Mouse (Mus musculus): ENCODE results near the gene Sik2.

Gene Sik2

DNA sequence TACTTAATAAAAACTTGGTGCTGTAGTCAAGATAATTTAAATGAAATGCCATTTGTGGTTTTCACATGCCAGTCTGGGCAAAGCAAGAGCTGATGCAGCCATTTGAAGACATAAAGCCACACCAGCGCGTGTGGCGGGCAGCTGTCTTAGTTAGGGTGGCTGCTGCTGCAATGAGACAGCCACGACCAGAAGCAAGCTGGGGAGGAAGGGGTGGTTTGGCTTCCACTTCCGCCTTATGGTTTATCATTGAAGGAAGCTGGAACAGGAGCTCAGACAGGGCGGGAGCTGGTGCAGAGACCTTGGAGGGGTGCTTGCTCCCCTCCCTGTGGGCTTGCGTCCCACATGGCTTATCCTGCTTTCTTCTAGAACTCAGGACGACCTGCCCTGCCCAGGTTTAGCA lies 143.1 kb downstream of the Sik2 start:
- DNase-seq (ENCODE audit: low read depth) = peak; percentile 63

DNA sequence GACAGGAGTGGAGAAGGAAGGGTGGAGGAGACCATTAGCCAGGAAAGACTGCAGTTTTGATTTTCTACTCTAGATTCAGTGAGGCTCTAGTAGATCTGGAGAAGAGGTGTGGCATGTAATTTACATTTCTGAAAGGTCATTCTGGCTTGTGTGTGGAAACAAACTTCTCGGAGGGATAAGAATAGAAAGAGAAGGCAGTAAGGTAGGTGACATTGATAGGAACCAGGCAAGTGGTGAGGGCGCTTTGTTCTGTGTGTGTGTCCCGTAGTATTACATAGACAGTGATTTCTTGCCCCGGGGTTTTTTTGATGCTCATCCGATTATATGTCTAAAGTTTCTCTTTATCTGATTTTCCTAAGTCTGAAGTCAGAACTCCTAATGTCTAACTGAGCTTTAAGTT lies 144.0 kb downstream of the Sik2 start:
- no peak for DNase-seq (ENCODE audit: low read depth)

DNA sequence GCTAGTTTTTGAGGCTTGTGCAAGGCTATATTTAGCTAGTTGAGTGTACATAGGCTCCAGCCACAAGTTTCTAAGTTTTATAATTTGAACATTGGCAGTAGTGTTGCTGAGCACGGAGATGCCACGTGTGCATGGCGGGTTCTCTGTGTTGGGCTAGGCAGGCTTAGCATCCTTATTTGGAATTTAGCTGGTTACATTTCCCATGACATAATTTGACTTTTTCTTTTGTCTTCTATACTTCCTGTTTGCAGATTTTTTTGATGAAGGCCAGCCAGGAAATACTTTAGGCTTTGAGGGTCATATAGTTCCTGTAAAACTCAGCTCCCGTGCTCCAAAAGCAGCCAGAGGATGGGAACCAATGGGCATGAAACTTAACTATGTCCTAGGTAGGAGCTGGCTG lies 145.0 kb downstream of the Sik2 start:
- DNase-seq (ENCODE audit: low read depth) = peak; percentile 59

DNA sequence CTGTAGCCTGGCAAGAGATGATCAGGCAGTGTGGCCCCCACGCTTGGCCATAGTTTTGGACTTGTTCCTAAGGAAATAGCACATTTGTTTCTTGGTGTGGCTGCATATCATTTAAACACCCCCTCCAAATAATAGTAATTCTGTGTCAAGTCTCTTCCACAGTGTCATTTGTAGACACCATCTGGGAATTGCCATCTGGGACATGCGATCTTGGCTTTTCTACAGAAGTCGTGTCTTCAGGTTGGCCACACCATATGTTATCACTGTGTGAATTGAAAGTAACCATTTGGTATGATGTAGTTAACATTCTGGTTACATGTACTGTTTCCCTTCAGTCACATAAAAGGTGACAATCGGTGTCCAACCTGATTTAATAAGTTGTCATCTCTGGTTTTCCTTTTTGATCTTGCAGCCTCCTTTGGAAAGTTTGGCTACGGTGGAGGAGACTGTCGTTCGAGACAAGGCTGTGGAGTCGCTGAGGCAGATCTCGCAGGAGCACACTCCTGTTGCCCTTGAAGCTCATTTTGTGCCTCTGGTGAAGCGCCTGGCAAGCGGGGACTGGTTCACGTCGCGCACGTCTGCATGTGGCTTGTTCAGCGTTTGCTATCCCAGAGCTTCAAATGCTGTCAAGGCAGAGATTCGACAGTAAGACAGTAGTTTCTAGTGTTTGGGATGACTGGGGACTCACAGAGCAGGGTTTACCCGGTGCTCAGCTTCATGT lies 147.6 kb downstream of the Sik2 start:
- no peak for DNase-seq (ENCODE audit: low read depth)

DNA sequence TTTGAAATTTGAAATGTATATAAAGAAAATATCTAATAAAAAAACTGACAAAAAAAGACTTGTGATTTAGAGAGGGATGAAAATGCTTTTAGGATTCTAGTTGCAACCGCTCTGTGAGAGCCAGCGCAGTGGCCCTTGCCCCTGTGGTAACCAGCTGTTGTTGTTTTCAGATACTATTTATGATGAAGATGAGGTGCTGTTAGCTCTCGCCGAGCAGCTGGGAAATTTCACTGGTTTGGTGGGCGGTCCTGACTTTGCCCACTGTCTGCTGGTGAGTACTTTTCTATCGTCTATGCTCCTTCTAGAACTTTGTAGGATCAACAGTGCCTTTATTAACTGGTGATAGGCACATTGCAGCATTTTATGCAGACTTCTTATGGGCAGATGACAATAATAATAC lies 150.2 kb downstream of the Sik2 start:
- DNase-seq (ENCODE audit: low read depth) = no peak

DNA sequence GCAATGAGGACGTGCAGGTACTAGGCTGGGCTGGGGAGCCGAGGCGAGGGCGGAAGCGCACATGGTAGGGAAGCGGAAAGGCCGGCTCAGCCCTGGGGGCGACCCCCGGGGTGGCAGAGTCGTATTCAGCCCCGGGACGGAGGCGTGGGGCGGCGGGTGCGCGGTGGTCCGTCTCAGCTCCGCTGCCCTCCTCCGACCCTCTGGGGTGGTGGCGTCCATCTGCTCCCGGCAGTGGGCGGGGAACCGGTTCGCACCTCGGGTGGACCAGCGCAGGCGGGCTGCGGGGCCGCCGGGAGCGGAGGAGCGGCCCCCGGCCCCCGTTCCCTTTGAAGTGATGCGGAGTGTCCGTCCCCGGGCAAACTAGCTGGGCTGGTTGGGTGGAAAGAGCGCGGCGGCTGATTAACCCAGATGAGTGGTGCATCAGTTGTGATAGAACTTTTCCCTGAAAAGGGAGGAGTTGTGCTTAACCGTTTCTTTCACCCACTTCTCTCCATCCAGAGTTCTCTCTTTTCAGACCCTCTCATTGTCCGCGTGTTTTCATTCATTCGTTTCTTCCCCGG lies 151.7 kb downstream of the Sik2 start:
- no peak for DNase-seq (ENCODE audit: low read depth)

DNA sequence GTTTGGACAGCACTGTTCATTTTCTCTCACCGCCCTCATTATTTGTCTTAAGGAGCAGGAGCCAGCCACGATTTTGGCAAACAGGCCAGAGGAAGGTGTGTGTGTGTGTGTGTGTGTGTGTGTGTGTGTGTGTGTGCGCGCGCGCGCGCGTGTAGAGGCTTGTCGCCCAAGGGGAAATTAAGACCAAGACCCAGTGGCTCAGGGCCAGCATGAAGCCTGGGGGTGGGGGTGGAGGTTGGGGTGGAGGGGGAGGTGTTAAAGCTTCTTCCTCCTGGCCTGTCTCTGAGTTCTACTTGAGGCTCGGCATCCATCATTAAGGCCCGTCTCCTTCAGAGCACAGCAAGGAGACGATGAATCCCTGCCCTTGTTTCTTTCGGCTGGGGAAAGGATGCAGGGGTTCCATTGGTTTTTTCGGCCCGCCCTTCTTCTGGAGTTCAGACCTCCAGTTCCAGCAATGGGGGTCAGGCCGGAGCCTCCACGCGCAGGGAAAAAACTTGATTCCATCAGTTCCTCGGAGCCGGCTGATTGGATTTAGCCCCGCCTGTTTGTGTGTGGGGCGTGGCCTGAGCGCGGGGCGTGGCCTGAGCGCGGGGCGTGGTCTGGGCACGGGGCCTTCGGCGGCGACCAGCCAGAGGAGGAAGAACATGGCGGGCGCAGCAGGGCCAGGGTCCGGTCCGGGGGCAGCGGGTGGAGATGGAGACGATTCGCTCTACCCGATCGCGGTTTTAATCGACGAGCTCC lies 152.4 kb downstream of the Sik2 start:
- DNase-seq (ENCODE audit: low read depth) = peak; percentile 95

DNA sequence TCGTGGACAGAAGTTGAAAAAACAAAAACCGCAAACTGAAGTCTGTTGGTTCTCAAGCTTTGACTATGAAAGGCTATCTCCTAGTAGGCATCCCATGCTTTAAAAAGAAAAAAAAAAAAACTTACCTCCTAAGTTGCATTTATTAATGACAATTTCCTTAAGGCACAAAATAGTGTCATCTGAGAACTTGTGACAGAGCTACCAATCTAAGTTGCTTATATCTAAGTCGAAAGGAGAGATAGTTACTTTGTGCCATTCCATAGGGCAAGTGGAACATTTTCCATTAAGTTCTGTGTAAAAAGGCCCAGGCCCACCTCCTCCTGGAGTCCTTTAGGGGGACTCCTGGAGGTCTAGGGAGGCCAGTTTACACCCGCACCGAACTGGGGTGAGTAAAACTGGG lies 153.1 kb downstream of the Sik2 start:
- no peak for DNase-seq (ENCODE audit: low read depth)

DNA sequence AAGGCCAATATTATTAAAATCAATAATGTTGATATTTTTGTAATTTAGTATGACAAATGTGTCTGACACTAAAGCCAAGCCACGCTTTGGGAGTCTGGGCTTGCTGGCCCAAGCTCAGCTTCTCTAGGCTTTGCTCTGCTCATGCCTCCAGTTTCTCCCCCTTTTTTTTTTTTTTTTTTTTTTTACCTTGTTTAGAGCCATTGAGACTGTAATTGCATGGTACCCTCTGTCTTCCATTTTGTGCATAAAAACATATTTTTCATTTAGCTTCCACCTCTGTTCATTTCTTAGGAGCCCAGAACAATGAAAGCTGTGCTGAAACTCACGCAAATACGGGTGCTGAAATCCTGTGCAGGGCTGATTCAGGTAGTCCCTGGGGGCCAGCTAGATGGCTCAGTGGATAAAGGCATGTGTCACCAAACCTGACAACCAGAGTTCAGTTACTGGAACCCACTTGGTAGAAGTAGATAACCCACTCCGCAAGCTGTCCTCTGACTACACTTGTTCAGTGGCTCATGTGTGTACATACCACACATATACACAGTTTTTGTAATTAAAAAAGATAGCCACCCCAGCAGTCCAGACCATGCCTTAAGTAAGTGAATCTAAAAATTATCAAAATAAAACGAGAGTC lies 153.6 kb downstream of the Sik2 start:
- no peak for DNase-seq (ENCODE audit: low read depth)

DNA sequence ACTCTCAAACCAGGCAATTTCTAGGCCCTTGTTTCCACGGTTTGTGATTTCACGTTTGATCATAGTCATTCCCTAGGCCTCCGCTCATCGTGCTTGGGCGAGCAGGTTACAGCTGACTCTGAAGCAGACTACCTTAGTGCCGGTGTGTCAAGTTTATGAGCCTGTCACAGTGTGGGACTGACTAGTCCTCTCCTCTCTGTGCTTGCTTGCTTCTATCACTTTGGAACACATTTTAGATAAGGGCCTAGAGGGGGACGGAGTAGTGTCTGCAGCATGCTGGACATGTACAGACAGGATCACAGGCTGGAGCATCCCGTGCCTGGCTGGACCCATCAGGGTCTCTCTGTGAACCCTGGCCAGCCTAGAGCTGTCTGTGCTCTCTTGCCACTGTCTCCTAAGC lies 154.5 kb downstream of the Sik2 start:
- DNase-seq (ENCODE audit: low read depth) = no peak

DNA sequence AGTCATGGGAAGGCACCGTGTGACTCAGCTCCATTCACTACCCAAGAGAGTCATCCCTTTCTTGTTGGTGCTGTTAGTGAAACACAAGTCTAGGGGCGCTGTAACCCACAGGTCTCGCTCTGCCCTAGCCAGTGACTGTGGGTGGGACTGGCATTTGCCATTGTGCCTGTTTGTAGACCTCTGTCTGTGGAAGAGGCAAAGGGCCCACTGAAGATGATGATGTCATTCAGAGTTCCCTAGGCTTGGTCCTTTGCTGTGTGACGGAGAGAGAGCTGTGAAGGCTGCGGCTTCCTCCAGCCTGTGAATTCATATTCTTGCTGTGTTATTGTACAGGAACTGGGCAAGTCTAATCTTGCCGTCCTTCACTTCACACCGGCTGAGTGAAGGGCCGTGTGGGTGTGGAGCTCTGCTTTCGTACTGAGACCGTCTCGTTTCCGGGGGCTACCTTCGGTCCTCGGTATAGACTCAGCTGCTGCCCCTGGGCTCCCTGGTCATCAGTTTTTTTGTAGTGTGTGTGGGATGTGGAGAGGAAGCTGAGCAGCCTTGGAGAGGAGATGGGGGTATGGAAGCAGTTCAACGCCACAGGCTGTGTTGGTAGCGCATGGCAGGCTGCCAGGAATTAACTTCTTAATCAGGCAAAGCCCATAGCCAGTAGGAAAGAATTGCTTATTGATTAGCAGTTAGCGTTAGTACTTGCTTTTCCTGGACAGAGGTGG lies 156.1 kb downstream of the Sik2 start:
- no peak for DNase-seq (ENCODE audit: low read depth)

DNA sequence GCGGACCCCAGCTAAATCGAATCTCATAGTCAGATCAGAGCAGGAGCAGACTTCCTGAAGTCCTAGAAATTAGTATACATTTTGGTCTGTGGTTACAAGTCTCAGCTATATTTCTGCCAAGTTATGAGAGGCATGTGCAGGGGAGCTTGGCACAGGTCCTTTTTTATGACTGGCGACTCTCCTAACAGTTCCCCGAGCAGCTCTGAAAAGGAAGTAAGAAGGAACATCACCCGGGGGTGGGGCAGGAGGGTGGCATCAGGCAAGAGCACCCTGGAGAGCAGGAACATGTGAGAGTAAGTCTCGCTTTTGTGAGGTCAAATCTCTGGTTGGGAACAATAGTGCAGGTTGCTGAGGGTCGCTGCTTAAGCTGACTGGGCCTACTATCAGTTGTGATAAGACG lies 158.2 kb downstream of the Sik2 start:
- no peak for DNase-seq (ENCODE audit: low read depth)

DNA sequence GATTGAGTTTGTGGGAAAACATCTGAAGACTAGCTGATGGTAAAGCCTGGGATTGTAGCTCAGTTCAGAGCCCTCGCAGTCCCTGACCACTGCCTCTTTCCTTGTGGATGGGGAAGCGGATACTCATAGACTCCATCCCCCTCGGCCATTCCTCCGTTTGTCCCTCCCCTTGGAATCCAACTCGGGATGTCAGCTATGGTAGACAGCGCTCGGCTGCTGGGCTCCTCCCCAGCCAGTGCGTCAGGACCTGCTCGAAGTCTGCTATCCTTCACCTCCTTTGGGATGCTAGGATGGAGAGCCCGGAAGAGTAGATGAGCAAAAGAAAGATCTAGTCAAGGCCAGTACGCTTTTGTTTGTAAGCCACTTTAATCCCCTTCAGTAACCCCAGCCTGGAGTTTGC lies 158.6 kb downstream of the Sik2 start:
- no peak for DNase-seq (ENCODE audit: low read depth)

DNA sequence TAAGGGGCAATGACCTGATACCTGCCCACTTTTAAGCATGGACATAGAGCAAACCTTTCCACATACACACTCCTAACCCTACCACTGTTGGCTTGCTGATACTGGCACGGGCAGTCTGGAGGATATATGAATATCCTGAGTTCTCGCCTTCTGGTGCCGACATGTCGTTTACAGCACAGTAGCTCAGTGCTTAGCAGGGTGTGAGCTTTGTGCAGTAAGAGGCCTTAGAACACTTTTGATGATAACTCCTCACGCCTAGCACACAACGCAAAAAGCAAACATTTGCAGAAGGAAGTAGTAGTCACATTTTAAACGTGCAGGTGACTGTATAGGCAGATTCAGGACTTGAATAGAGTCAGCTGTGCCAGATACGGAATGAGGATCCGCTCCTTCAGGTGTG lies 159.1 kb downstream of the Sik2 start:
- no peak for DNase-seq (ENCODE audit: low read depth)

DNA sequence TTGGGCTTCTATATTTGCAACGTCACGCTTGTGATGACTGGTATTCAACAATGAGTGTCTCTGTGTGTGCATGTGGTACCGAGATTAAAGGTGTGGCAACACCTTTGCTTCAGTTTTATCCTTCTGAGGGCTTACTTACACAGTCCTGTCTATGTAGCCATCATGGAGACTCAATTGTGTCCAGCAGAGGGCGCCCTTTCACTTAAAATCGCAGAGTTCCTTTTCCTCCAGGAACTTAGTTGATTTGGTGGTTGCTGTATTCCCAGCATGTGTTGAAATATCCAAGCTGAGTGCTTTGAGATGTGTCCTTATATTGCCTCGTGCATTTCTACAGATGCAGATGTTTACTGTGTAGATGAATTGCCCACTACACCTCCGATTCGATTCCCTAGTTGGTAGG lies 159.6 kb downstream of the Sik2 start:
- DNase-seq (ENCODE audit: low read depth) = peak; percentile 89

DNA sequence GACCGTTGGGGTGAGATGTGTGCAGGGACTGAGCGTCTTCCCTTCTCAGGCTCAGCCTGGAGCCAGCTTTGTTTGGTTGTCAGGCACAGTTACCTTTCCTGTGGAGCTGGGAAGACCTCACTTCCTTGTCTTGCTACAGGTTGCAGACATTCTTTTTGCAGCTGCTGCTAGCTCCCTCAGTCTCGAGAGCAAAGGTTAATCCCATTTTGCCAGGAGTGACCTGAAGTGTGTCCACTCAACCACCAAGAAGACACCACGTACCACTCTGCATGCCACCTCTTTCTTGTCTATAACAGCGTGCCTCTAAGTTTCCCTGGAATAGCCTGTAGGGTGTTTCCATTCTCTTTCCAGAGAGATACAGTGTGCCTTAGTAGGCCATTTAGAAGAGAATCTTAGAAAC lies 160.1 kb downstream of the Sik2 start:
- no peak for DNase-seq (ENCODE audit: low read depth)

DNA sequence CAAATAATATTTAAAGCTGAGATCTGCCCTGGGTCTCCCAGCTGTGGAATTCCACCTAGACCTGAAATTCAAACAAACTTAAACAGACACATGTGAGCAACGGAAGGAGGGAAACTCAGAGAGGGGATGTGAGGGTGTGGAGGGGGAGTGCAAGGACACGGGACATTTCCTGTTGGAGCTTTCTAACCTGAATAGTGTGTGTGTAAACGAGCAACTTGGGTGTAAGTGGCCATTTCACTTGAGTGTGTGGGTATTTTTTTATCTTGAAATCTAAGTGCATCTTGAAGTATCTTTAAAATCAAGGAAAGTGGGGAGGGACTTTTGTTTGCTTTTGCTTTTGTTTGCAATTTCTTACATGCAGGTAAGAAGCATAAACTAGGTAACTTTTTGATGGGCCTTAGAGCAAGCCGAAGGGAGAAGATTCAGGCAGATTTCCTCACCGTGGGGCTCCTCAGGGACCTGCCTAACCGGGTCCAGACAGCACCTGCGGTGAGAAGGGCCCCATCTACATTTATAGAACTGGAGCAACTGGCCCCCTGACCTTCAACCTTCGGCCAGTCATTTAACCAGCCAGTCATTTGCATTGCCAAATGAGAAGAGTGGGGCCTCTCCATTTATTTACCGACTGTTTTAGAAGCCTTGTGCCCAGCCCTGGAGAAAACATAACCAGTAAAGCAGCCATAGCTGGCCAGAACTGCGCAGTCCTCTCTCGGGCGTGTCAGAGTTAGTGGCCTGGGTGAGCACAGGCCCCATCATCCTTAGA lies 161.1 kb downstream of the Sik2 start:
- no peak for DNase-seq (ENCODE audit: low read depth)

DNA sequence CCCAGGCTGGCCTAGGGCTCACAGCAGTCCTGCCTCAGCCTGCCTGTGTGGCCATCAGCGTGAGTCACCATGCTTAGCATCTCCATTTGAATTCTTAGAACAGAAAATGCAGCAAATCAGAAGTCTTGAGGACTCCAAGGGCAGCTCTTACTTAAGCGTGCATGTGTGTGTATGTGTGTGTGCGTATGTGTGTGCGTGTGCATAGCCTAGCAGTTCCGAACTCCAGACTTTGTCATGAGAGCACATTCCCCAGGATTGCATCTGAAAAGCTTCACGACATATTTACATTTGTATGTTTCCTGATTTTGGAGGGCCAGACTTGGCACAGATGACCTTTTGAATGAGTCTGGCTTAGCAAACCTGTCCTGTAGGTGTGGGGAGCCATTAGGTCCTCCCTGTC lies 161.7 kb downstream of the Sik2 start:
- DNase-seq (ENCODE audit: low read depth) = no peak

DNA sequence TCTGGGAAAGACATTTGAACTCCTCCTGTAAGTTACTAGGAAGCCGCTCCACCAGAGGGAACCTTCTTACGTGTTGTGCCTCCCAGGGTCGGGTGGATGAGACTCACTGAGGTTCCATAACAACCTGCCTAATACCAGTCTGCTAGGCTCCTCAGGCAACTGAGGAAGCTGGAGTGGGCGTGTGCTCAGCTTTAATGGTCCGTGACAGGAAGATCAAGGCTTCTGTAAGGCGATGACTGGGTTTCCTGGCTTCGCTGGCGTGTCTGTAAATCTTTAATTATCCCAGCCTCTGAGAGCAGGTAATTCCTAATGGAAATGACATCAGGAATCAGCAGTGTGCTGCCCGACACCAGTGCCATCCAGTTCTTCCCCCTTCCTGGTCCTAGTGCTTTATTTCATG lies 163.3 kb downstream of the Sik2 start:
- DNase-seq (ENCODE audit: low read depth) = no peak

DNA sequence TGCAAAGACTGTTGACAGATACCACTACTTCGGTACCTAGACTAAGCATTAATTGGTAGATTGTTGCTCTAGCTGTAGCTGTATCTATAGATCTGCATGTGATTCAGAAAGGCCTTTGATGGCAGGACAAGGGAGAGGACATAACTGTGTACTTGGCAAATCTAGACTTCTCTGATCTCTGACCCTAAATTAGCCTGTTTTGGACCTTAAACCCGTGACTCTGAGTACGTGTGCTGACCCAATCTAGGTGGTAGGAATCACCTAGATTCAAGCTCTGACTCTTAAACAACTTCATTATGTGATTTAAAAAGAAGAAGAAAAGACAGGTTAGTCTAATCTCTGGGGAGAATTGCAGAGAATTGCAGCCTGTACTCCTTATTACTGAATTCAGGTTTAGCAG lies 163.8 kb downstream of the Sik2 start, which contains the start of gene Ppp2r1b:
Gene Ppp2r1b (plus strand): TSS at position 221 of the 400 bp plus-strand sequence.
- no peak for DNase-seq (ENCODE audit: low read depth)

All from naive thymus-derived CD4-positive, alpha-beta T cell, adult 2 months (primary cell).